Mouse (Mus musculus): ENCODE data around the gene Iqcm. TPM values are rescaled to one million over a fixed set of nuclear protein-coding genes. Genes with fewer than 3 reads are reported as not detected.

Iqcm gene
- not detected for polyA plus RNA-seq (2014; fragmentation: Illumina TruSeq; extraction: RNeasy Lipid Tissue Mini Kit (QIAGEN cat#74804); ENCODE audit: low read depth, low replicate concordance)

GRCm38 (mm10) chr8:75448394-75448793, at the start of gene Iqcm:
TSS of gene Iqcm (plus strand) at chr8:75448694.

GRCm38 (mm10) chr8:75406489-75406888, 42.0 kb upstream of the Iqcm start, which contains the start of gene Gm10358:
TSS of gene Gm10358 (minus strand) at chr8:75406589.

Other genes starting within 250 kb of the Iqcm start
- not detected for gene Rasd2, start 234.8 kb upstream of the Iqcm start, polyA plus RNA-seq (2014; fragmentation: Illumina TruSeq; extraction: RNeasy Lipid Tissue Mini Kit (QIAGEN cat#74804); ENCODE audit: low read depth, low replicate concordance)
- not detected for gene Gm10358, start 42.1 kb upstream of the Iqcm start, polyA plus RNA-seq (2014; fragmentation: Illumina TruSeq; extraction: RNeasy Lipid Tissue Mini Kit (QIAGEN cat#74804); ENCODE audit: low read depth, low replicate concordance)

Data from liver, adult 10 weeks (tissue).